Mouse (Mus musculus): ENCODE measurements at regions not wholly inside any gene's neighbourhood (a gene's known extent, or its start where the extent isn't known, plus 50 kb on each side); places are given as distances from the start of the nearest gene placed in this dataset.

- H3K36me3 ChIP-seq (ENCODE audit: control insufficient read depth, insufficient read depth, low read length, poor library complexity, severe bottlenecking) = no peaks in the 10 kb centered on the region
- H3K27me3 ChIP-seq (ENCODE audit: control insufficient read depth, insufficient read depth, low read length, poor library complexity, severe bottlenecking) = no peaks in the 10 kb centered on the region
- no peak for DNase-seq (ENCODE audit: low read depth, low spot score)
These were observed 235.6 kb upstream of the Trib2 start for GRCm38 (mm10) chr12:16052353-16052752.

GRCm38 (mm10) chr12:16051439-16051838, 234.7 kb upstream of the Trib2 start:
- no peak for DNase-seq (ENCODE audit: low read depth, low spot score)
- Histone ChIP-seq H3K36me3 (ENCODE audit: control insufficient read depth, insufficient read depth, low read length, poor library complexity, severe bottlenecking) (no peaks in the 10 kb centered on the region), H3K27me3 (ENCODE audit: control insufficient read depth, insufficient read depth, low read length, poor library complexity, severe bottlenecking) (no peaks in the 10 kb centered on the region)

GRCm38 (mm10) chr12:16049545-16049944, 232.8 kb upstream of the Trib2 start:
- Histone ChIP-seq H3K27me3 (ENCODE audit: control insufficient read depth, insufficient read depth, low read length, poor library complexity, severe bottlenecking) (no peaks in the 10 kb centered on the region), H3K36me3 (ENCODE audit: control insufficient read depth, insufficient read depth, low read length, poor library complexity, severe bottlenecking) (no peaks in the 10 kb centered on the region)
- peak; percentile 87 for DNase-seq (ENCODE audit: low read depth, low spot score)

- Histone ChIP-seq H3K36me3 (ENCODE audit: control insufficient read depth, insufficient read depth, low read length, poor library complexity, severe bottlenecking) (no peaks in the 10 kb centered on the region), H3K27me3 (ENCODE audit: control insufficient read depth, insufficient read depth, low read length, poor library complexity, severe bottlenecking) (no peaks in the 10 kb centered on the region)
- no peak for DNase-seq (ENCODE audit: low read depth, low spot score)
These were observed 229.9 kb upstream of the Trib2 start for GRCm38 (mm10) chr12:16046643-16047042.

GRCm38 (mm10) chr12:16045791-16046494, 229.2 kb upstream of the Trib2 start:
- DNase-seq (ENCODE audit: low read depth, low spot score) = no peak
- Histone ChIP-seq H3K36me3 (ENCODE audit: control insufficient read depth, insufficient read depth, low read length, poor library complexity, severe bottlenecking) (no peaks in the 10 kb centered on the region), H3K27me3 (ENCODE audit: control insufficient read depth, insufficient read depth, low read length, poor library complexity, severe bottlenecking) (no peaks in the 10 kb centered on the region)

- no peak for DNase-seq (ENCODE audit: low read depth, low spot score)
- Histone ChIP-seq H3K36me3 (ENCODE audit: control insufficient read depth, insufficient read depth, low read length, poor library complexity, severe bottlenecking) (no peaks in the 10 kb centered on the region), H3K27me3 (ENCODE audit: control insufficient read depth, insufficient read depth, low read length, poor library complexity, severe bottlenecking) (no peaks in the 10 kb centered on the region)
These were observed 226.9 kb upstream of the Trib2 start for GRCm38 (mm10) chr12:16043466-16044214.

- H3K27me3 ChIP-seq (ENCODE audit: control insufficient read depth, insufficient read depth, low read length, poor library complexity, severe bottlenecking) = no peaks in the 10 kb centered on the region
- no peak for DNase-seq (ENCODE audit: low read depth, low spot score)
- no peaks in the 10 kb centered on the region for H3K36me3 ChIP-seq (ENCODE audit: control insufficient read depth, insufficient read depth, low read length, poor library complexity, severe bottlenecking)
These were observed 225.6 kb upstream of the Trib2 start for GRCm38 (mm10) chr12:16042362-16042761.

- DNase-seq (ENCODE audit: low read depth, low spot score) = peak; percentile 69
- no peaks in the 10 kb centered on the region for H3K27me3 ChIP-seq (ENCODE audit: control insufficient read depth, insufficient read depth, low read length, poor library complexity, severe bottlenecking)
- no peaks in the 10 kb centered on the region for H3K36me3 ChIP-seq (ENCODE audit: control insufficient read depth, insufficient read depth, low read length, poor library complexity, severe bottlenecking)
These were observed 224.4 kb upstream of the Trib2 start for GRCm38 (mm10) chr12:16041129-16041528.

GRCm38 (mm10) chr12:16035551-16035950, 218.8 kb upstream of the Trib2 start:
- Histone ChIP-seq H3K36me3 (ENCODE audit: control insufficient read depth, insufficient read depth, low read length, poor library complexity, severe bottlenecking) (no peaks in the 10 kb centered on the region), H3K27me3 (ENCODE audit: control insufficient read depth, insufficient read depth, low read length, poor library complexity, severe bottlenecking) (no peaks in the 10 kb centered on the region)
- no peak for DNase-seq (ENCODE audit: low read depth, low spot score)

- Histone ChIP-seq H3K36me3 (ENCODE audit: control insufficient read depth, insufficient read depth, low read length, poor library complexity, severe bottlenecking) (no peaks in the 10 kb centered on the region), H3K27me3 (ENCODE audit: control insufficient read depth, insufficient read depth, low read length, poor library complexity, severe bottlenecking) (no peaks in the 10 kb centered on the region)
- no peak for DNase-seq (ENCODE audit: low read depth, low spot score)
These were observed 218.2 kb upstream of the Trib2 start for GRCm38 (mm10) chr12:16034691-16035515.

GRCm38 (mm10) chr12:16026654-16027053, 209.9 kb upstream of the Trib2 start:
- no peak for DNase-seq (ENCODE audit: low read depth, low spot score)
- Histone ChIP-seq H3K27me3 (ENCODE audit: control insufficient read depth, insufficient read depth, low read length, poor library complexity, severe bottlenecking) (no peaks in the 10 kb centered on the region), H3K36me3 (ENCODE audit: control insufficient read depth, insufficient read depth, low read length, poor library complexity, severe bottlenecking) (no peaks in the 10 kb centered on the region)

- Histone ChIP-seq H3K27me3 (ENCODE audit: control insufficient read depth, insufficient read depth, low read length, poor library complexity, severe bottlenecking) (no peaks in the 10 kb centered on the region), H3K36me3 (ENCODE audit: control insufficient read depth, insufficient read depth, low read length, poor library complexity, severe bottlenecking) (no peaks in the 10 kb centered on the region)
These were observed 206.6 kb upstream of the Trib2 start for GRCm38 (mm10) chr12:16023273-16023672.

GRCm38 (mm10) chr12:16021202-16021821, 204.6 kb upstream of the Trib2 start:
- Histone ChIP-seq H3K27me3 (ENCODE audit: control insufficient read depth, insufficient read depth, low read length, poor library complexity, severe bottlenecking) (no peaks in the 10 kb centered on the region), H3K36me3 (ENCODE audit: control insufficient read depth, insufficient read depth, low read length, poor library complexity, severe bottlenecking) (no peaks in the 10 kb centered on the region)
- DNase-seq (ENCODE audit: low read depth, low spot score) = no peak

More at GRCm38 (mm10) chr12:16023273-16023672, 206.6 kb upstream of the Trib2 start:
- no peak for DNase-seq (ENCODE audit: low read depth, low spot score)

GRCm38 (mm10) chr12:16018237-16018636, 201.5 kb upstream of the Trib2 start:
- DNase-seq (ENCODE audit: low read depth, low spot score) = no peak
- Histone ChIP-seq H3K27me3 (ENCODE audit: control insufficient read depth, insufficient read depth, low read length, poor library complexity, severe bottlenecking) (no peaks in the 10 kb centered on the region), H3K36me3 (ENCODE audit: control insufficient read depth, insufficient read depth, low read length, poor library complexity, severe bottlenecking) (no peaks in the 10 kb centered on the region)

Data from splenic B cell, adult 2 months (primary cell).